Mouse (Mus musculus): ENCODE measurements around the gene Erp29. TPM values are rescaled to one million over a fixed set of nuclear protein-coding genes. Genes with fewer than 3 reads are reported as not detected.
A peak's percentile ranks its signal among the peaks of the same experiment; 100 is the strongest.
"Not testable (repeated sequence)": the region's sequence is repeated elsewhere in the genome, so short reads cannot be mapped to it uniquely, and the experiment has no call there.

Gene Erp29
- 10 to 100 TPM; 50.7 to 61.3 TPM for total RNA-seq (2021)
- long read RNA-seq, experiment 1, full-length matches to known transcripts = 30 of 33 reads
- long read RNA-seq, experiment 1, partial matches to known transcripts = 2 of 33 reads
- long read RNA-seq, experiment 1, other reads (novel, unspliced or antisense) = 1 of 33 reads
- long read RNA-seq, experiment 2, full-length matches to known transcripts = 32 of 34 reads
- long read RNA-seq, experiment 2, partial matches to known transcripts = 0 of 34 reads
- long read RNA-seq, experiment 2, other reads (novel, unspliced or antisense) = 2 of 34 reads

DNA sequence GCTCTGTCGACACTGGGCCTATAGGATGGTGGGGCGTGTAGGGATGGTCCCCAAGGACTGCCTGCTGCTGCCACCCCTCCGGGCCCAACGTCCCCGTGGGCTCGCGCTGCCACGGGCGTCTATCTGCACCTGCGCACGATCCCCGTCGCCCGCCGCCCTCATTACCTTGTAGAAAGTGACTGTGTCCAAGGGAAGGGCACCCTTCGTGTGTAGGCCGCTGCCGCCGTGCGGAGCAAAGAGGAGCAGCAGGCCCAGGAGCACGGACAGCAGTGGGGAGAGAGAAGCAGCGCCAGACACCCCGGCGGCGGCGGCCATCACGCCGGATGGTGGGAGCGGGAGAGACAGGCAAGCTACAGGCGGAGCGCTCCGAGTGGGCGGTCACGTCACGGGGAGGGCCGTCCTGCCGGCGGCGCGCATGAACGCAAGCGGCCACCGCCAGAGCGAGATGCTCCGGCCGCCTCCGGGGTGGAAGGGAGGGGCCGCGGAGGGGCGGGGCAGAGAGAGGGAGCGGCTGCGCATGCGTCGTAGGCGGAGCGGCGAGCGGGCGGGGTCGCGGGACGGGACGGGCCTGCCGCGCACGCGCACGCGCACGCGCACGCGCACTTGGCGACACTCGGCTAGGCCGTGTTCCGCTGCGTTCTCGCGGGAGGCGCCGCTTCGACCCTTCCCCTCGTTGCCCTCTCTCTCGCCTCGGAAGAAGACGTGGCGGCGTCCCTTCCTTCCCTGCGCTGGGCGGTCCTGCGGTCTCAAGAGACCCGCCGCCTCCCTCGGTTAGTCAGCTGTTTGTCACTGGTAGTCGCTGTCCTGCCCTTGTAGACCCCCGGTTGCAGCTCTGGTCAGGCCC, at the start of gene Erp29:
Erp29 (minus strand) TSS at position 481 of the 844 bp plus-strand sequence.
- peak; percentile 99 for DNase-seq
- intact Hi-C loops (cut with DNase I; ENCODE audit: low total_unique reads) = no loop called here

DNA sequence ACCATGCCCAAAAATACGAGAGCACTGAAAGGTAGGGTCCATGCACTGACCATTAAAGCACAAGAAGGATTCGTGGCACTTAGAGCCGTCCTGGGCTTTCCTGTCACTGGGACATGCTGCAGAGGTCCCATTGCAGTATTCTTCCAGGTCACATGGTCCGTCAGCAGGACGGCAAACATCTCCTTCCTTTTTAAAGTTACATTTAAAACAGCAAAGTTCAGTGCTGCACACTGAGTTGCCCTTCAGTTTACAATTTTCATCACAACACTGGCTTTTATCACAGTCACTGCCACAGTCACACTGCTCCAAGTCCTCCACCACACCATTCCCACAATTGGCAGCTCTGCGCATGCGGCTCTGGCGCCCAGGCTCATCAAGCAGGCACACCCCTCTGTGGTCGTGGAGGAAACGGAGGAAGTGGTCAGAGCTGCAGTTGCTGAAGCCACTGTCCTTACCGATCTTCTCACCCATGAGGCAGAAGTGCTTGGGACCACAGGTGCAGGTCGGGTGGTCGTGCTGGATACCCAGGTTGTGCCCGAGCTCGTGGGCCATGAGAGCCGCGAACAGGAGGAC, 49.2 kb upstream of the Erp29 start:
- intact Hi-C loops (cut with DNase I; ENCODE audit: low total_unique reads); DNase-seq: not testable (repeated sequence)

DNA sequence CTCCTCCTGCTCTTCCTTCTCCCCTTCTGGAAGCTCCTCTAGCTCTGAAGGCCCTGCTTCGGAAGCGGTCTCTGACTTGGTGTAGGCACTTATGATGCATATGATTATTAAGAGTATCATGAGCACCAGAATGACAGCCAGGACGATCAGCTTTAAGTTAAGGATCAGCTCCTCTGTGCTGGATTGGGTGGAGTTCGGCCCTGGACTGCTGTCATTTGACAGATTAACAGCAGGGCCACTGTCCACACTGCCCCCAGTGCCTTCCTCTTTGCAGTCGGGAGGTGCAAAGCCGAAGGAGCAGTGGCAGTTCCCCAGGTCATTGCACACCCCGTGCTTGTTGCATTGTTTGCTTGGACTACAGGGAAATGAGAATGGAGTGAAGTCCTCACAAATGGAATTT, 48.4 kb upstream of the Erp29 start:
- intact Hi-C loops (cut with DNase I; ENCODE audit: low total_unique reads) = no loop called here
- DNase-seq = no peak

DNA sequence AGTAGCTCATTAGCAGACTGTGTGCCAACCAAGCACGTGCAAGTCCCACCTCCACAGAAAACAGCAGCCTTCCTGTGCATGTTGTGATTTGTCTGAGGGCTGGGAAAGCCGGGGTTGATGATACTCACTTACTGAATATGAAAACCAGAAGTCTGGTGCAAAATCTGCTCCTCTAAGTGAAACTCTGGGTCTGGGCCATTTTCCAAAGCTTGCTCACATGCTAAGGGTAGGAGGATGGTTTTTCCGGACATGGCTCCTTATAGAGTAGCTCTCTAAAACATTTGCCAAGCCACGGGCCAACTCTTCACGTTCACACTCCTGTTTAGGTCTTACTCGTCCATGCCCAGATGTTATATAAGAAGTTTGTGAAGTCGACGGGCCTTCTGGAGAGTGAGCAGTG, 41.0 kb upstream of the Erp29 start:
- no peak for DNase-seq
- intact Hi-C loops (cut with DNase I; ENCODE audit: low total_unique reads) = no loop called here

DNA sequence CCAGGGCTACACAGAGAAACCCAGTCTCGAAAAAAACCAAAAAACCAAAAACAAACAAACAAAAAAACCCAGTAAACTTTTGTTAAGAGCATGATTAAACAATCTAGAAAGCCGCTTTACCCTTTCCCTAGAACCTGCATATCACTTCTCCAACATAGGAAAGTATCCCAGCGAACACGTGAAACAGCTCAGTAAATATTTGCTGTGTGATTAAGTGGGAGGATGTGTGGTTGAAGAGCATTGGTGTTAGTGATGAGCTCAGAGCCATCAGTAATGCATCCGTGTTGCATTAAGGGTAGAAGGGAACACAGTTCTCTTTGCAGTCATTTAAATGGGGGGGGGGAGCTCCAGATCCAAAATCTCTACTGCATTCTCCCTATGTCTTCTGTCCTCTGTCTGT, 32.5 kb upstream of the Erp29 start:
- intact Hi-C loops (cut with DNase I; ENCODE audit: low total_unique reads) = no loop called here
- DNase-seq = no peak

DNA sequence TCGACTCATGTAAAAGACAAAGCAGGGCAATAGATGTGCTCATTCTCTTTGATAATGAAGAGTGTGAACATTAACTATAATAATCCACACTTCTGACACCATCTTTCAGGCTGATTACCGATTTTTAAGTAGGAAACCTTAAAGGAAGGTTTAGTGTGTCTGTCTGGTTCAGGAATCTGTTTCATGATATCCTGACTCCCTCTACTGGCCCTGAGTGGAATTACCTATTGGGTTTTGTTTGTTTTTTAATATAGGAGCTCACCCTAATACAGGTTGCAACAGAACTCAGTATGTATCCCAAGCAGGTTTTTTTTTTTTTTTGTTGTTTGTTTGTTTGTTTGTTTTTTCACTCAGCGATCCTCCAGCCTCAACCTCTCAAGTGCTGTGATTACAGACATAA, 25.4 kb upstream of the Erp29 start:
- intact Hi-C loops (cut with DNase I; ENCODE audit: low total_unique reads) = no loop called here
- DNase-seq = no peak

DNA sequence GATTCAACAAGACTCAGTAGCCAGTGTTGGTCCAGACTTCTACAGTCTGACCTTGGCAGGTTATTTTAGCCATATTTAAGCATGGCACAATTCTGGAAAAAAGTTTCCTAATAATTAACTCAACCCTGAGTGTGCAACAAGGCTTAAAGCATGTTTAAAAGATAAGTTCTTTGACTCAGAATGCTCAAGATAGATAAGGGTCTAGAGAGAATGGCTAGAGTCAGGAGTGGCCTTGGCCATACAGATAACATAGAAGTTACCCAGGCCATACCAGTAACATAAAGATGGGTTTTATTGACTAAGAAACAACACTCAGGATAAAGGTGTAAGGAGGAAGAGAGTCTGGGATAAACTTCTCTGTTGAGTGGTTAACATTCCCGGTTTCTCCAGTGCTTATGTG, 23.7 kb upstream of the Erp29 start:
- intact Hi-C loops (cut with DNase I; ENCODE audit: low total_unique reads) = no loop called here
- no peak for DNase-seq

DNA sequence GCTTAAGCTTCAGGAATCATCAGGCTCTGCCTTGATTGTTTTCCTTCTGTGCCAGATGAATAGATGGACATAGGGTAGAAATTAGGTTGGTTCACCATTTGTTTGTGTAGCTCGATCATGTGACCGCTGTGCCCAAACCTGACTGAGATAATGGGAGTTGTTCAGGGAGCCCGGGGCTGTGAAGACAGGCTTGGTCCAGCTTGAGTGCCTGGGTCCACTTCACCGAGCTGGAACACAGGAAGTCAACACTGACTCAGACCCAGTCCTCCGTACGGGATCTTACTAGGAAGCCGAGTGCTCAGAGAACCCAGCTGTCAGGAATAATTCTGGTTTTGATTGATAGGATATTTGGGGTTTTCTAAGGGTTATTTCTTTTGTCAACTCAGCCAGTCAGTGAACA, 22.3 kb upstream of the Erp29 start:
- DNase-seq = no peak
- intact Hi-C loops (cut with DNase I; ENCODE audit: low total_unique reads) = no loop called here

DNA sequence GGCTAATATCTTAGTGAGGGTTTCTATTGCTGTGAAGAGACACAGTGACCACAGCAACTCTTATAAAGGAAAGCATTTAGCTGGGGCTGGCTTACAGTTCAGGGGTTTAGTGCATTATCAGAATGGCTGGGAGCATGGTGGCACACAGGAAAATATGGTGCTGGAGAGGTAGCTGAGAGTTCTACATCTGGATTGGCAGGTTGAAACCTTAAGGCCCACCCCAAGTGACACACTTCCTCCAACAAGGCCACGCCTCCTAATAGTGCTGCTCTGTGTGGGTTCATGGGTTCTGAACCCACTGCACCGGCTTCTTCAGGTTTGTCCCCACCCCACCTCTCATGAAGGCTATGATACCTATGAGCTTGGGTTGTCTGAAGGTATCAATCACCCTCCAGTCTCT, 20.1 kb upstream of the Erp29 start:
- intact Hi-C loops (cut with DNase I; ENCODE audit: low total_unique reads) = no loop called here
- no peak for DNase-seq

DNA sequence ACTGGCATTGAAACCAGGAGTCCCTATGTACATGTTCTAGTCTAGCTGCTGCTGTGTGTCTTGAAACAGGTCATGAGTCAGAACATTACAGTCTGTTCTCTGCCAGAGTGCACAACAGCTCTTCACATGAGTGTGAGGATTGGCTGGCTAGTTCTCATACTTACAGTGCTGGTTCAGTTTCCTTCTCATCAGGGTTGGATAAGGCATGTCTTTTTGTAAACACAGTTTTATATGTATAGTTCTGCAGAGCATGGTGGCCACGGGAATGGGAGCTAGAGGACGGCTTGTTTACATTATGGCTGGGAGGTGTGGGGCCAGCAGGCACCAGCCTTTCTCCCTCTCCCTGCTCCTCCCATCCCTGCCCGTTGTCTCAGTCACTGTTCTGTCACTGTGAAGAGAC, 17.3 kb upstream of the Erp29 start:
- DNase-seq = no peak
- intact Hi-C loops (cut with DNase I; ENCODE audit: low total_unique reads) = no loop called here

DNA sequence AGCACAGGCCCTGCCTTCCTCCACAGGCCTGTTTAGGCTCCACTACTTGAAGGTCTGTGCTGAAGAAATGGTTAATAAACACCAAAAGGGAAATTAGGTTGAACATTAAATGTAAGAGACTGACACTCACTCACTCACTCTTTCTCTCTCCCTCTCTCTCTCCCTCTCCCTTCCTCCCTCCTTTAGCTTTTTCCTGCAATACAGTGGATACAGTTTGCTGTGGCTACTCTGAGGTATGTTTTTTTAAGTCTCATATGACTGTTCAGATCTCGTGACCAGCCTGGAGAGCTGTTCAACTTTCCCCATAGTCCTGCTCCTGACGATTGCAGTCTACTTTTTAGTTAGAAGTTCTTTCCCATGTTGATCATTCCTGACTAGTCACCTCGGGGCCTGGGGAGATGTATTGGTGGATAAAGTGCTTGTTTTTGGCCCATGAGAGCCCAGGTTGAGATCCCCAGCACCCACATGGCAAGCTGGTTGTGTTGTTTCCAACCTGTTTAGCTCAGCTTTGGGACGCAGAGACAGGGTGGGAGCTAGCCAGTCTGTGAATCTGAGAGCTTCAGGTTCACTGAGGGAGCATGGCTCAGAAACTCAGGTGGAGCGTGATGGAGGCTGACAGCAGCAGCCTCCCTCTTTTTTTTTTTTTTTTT, 11.4 kb upstream of the Erp29 start:
- DNase-seq = no peak
- intact Hi-C loops (cut with DNase I; ENCODE audit: low total_unique reads) = no loop called here

DNA sequence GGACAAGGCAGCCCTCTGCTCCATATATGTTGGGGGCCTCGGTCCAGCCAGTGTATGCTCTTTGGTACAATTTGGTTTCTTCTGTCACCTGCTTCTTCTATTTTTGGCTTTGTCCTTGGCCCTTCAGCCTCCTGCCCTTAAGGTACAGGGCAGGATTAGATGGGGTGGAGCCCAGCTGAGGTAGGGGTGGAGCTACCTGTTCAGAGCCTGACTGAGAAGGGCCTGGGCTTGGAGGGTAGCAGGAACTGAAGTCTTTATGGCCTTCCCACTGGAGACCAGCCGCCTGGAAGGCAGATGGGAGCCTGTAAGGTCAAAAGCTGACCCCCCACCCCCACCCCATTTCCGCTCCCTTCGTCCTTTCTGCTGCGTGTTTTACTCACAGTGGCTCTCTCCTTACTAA, 10.7 kb upstream of the Erp29 start:
- intact Hi-C loops (cut with DNase I; ENCODE audit: low total_unique reads) = no loop called here
- DNase-seq = no peak

DNA sequence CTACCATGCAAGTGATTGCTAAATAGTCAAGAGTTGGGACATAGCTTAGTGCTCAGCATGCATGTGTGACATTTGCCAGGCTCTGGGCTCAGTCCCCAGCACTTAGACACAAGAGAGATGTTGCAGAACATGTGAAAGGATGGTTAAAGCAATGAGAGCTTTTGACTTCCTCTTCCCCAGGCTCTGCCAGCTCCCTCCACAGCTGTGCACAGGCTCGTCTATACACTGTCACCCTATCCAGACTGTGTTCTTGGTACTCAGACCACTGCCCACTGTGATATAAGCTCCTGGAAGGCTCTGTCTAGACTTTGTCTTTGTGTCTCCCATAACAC, 9.8 kb upstream of the Erp29 start:
- intact Hi-C loops (cut with DNase I; ENCODE audit: low total_unique reads) = no loop called here
- no peak for DNase-seq

DNA sequence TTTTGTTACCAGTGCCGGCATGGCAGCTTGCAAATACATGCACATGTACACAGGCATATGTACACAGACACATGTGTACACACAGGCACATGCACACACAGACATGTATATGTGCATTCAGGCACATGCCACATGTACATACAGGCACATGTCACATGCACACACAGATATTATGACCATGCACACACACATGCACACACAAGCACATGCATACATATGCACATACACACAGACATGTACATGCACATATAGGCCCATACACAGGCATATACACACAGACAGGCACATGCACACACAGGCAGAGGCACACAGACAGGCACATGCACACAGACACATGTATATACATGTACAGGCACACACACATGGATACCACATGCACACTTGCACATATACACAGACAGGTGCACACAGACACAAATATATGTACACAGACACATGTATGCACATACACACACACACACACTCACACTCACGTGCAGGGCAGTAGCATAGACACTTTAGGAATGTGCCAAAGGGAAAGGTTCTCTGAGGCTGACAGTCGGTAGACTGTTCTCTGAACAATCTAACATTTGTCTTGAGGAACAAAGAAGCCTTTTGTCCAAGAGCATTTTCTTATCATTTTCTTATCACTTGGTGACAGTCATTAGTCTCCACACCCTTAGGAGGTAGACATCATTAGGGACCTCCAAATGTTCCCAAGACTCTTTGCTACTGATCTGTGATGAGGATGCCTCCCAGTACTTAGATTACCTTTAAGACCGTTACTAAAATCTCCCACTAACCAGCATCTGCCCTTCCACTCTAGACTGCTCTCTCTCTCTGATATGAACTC, 9.2 kb upstream of the Erp29 start:
- no peak for DNase-seq
- intact Hi-C loops (cut with DNase I; ENCODE audit: low total_unique reads) = no loop called here

DNA sequence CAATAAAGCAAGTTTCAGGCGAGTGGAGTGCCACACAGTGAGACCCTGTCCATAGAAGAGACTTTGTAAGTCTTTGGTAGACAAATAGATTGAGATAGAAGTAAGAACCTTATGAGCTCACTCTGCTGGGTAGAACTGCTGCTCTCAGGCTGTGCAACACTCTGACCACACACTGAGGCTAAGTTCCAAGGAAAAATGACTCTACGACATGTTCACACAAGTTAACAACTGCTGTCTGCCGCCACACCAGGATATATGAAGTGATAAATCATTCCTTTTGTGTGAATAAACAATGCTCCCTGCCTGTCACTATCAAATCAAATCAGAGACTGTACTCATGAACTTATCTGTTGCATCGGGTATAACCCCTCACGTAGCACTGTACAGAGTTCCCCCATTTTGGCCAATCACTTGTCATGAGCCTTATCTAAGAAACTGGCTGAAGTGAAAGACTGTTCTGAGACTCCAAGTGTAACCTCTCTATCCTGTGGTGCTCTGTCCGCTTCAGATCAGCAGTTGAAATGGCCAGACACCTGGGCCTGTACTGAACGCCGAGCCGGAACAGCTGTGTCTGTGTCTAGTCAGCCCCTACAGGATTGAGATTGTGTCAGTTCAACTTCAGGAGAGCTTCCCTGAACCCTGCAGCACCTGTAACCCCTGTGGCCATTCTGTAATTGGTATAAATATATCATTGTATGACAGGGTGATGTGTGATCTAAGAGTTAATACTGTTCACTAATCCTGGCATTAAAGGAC, 3.4 kb upstream of the Erp29 start:
- intact Hi-C loops (cut with DNase I; ENCODE audit: low total_unique reads) = no loop called here
- no peak for DNase-seq

DNA sequence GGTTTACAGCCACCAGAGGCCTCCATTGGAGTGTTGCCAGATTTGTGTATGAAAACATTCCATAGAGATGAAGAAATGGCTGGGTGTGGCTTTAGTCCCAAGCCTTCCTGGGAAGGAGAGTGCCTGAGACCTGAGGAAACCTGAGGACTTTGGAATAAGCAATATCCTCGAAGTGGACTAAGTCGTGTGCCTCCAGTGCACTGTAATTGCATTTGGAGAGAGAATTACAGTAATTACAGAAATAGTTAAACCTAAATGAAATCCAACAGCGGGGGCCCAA, 2.1 kb upstream of the Erp29 start:
- intact Hi-C loops (cut with DNase I; ENCODE audit: low total_unique reads) = no loop called here
- DNase-seq = no peak

DNA sequence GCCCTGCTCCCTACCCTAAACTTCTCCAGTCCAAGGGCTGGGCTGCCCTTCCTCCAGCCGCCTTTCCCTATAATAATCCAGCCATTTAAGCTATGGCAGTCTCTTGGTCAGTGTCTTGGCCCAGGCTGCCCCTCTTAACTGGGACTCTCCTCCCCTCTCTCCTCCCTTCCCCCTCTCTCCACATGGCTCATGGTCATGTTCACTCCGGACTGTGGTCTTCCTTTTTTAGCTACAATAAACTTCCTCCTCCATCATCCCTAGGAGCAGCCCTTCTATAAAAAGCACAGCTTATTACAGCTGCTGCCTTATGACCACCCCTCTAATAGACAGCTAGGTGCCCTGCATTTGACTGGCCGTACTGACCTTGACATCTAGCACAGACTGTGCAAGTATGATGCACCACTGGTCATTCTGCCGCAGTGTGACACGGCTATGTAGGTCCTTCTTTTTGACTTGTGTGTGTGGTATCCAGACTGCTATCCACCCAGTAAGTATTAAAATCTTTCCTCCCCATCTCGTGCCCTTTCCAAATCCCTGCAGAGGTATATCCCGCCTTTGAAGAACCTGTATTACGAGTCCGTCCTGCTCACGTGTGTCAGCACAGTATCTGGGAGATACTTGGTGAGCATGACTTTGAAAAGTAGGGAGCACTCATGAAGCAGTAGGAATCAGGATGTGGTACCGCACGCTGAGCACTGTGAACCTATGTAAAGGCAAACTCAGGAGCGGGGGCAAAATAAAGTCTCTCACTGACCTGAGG, 1.6 kb upstream of the Erp29 start:
- DNase-seq = no peak
- intact Hi-C loops (cut with DNase I; ENCODE audit: low total_unique reads) = no loop called here

DNA sequence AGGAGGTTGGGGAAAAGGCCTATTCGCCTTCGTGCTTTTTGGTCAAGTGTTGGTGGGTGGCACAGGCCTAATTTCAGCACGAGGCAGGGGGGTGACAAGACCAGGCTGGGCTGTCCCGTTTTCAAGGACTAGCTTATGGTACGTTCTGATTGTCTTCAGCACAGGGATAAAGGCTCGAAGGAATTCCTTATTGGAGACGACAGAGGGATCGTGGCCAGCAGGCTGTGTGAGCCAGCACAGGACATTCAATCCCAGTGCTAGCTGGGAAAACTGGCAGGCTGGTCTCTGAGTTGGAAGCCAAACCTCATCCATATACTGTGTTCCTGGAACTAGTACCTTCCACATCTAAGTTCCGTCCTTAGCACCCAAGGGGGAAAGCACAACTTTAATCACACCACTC, 600 bp upstream of the Erp29 start:
- DNase-seq = peak; percentile 69
- intact Hi-C loops (cut with DNase I; ENCODE audit: low total_unique reads) = no loop called here

DNA sequence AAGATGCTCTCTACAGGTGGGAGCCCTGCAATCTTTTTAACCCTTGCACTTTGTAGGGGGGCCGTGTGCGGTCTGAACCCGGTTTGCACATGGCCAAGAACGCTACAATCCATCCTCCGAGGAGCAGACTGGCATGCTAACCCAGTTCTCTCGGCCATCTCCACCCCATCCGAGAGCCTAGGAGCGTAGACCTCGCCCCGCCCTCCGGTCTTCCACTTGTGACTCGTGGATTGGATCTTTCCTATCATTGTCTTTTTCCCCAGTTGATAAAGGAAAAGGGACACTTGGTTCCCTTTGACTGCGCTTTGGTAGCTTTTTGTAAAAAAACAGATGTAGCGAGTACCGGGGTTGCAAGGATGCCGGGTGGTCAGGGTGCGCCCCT, 671 bp downstream of the Erp29 start, which contains the start of gene Tmem116:
Tmem116 (plus strand) TSS at position 250 of the 382 bp plus-strand sequence.
- intact Hi-C loops (cut with DNase I; ENCODE audit: low total_unique reads) = no loop called here
- peak; percentile 31 for DNase-seq

Measured in gastrocnemius, postnatal 14 days (tissue).